Mouse (Mus musculus) C2C12 (cell line): ENCODE measurements around the gene Ackr2.

ENCODE experiments used
- CEBPB ChIP-seq: IDR thresholded peaks from one replicate; pipeline ENCODE4 v1.6.1; 2011; ENCODE audit warnings: low read depth, mild to moderate bottlenecking, control low read depth, moderate library complexity
- CTCF ChIP-seq: IDR thresholded peaks from one replicate; pipeline ENCODE4 v1.5.1; 2011; ENCODE audit not compliant: control insufficient read depth, insufficient read depth, insufficient read length

DNA sequence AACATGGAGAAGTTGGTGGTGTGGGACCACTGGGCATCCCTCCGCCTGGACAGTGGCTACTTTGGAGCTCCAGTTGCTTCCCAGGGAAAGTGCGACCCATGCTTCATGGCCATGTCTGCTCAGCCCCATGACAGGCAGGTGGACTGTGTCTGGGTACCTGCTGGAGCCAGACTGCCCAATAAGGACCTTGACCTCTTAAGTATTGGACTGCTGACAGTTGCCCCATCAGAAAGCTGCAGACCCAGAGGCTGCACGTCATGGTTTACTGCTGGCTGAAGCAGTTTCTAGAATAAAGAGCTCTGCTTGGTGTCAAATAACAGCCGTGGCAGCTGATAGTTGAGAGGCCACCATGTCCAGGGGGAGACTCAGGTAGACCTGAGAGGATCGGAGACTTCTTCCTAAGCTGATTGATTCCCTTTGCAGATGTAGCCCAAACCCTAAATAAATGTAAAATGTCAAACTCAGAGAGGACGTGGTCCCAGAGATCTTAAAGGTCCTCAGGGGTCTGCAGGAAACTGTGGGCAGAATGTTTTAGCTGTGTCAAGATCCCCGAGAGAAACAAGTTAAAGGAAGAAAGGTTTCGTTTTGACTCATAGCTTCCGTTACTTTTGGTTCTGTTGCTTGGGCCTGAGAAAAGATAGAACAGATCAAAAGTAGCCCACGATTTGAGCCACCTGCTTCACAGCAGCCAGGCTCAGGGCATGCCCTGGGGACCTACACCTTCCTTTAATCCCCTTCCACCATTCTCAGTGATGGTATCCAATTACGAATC is 28.7 kb downstream of the Ackr2 start:
- TF ChIP-seq CTCF (no peak), CEBPB (no peak)
